Mouse (Mus musculus): ENCODE results near the gene 1110032A03Rik. TPM values are rescaled to one million over a fixed set of nuclear protein-coding genes. Genes with fewer than 3 reads are reported as not detected.

Gene 1110032A03Rik
- polyA plus RNA-seq, 1 experiment from 2014 or later: 36.8 TPM

DNA sequence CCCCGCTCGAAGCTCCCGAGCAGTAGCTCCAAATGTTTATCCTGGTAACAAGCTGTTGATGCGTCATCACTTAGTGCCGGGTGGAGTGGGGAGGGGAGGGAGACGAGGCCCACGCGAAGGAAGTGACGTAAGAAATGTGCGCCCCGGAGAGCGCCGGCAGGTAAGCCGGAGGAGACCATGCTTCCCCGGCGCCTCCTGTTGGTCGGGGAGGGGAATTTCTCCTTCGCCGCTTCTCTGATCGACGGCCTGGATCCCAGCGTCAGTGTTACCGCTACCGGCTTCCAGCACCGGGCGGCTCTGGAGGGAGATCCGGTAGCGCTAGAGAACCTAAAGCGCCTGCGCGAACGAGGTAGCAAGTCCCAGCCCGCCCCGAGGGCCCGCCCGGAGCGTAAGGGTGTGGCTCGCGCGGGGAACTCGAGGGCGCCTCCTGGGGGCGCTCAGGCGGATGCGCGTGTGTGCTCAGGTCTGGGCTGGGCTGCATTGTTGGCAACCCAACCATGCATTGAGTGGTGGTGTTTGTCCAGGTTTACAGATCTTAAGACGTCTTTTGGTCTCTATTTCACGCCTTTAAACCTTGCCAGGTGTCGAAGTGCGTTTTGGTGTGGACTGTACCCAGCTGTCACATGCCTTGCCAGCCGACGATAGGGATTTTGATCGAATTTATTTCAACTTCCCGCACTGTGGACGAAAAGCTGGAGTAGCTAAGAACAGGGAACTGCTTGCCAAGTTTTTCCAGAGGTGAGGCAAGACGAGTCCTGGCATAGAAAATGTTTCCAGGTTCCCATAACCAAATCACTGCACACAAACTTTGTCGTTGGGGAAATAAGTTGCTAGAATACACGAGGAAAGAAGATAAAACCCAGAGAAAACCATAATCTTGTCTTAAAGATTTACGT lies 7.0 kb downstream of the 1110032A03Rik start, which contains the start of gene Fdxacb1:
Gene Fdxacb1, plus strand, starts transcription at position 130 of the 896 bp plus-strand sequence.
- peaks cover 3% of the 10 kb centered on the region for H3K4me1 ChIP-seq (replicated peaks; ENCODE audit: control insufficient read depth, insufficient read depth)
- TF ChIP-seq CTCF (IDR thresholded peaks at IDR 0.05; ENCODE audit: low read depth) (peak; percentile 84), EP300 (optimal IDR thresholded peaks at IDR 0.05) (peak; percentile 92)
- H3K27ac ChIP-seq (replicated peaks): peak within 1 kb of the TSS; percentile 94
- 0 out of 2 replicates have a peak, but pooled peaks cover 7% of the 10 kb centered on the region for H3K36me3 ChIP-seq (ENCODE audit: control insufficient read depth, insufficient read depth, low read length)
- peak within 1 kb of the TSS; percentile 63 for H3K4me2 ChIP-seq (replicated peaks; ENCODE audit: low read depth)
- peak; percentile 98 for ATAC-seq (ENCODE audit: low FRiP score, low TSS enrichment)
- peak within 1 kb of the TSS; percentile 58 for H3K4me3 ChIP-seq (ENCODE audit: low read depth, low read length)
- H3K9me3 ChIP-seq (ENCODE audit: control insufficient read depth, low read length): no peaks in the 10 kb centered on the region
- peak; percentile 99 for DNase-seq (ENCODE audit: low spot score)
- H3K9ac ChIP-seq (ENCODE audit: low read length): peak within 1 kb of the TSS; percentile 68
- 2% methylated on average over 56 of the region's 59 CpGs for WGBS
- H3K27me3 ChIP-seq (ENCODE audit: control insufficient read depth, insufficient read depth, low read length): no peaks in the 10 kb centered on the region

DNA sequence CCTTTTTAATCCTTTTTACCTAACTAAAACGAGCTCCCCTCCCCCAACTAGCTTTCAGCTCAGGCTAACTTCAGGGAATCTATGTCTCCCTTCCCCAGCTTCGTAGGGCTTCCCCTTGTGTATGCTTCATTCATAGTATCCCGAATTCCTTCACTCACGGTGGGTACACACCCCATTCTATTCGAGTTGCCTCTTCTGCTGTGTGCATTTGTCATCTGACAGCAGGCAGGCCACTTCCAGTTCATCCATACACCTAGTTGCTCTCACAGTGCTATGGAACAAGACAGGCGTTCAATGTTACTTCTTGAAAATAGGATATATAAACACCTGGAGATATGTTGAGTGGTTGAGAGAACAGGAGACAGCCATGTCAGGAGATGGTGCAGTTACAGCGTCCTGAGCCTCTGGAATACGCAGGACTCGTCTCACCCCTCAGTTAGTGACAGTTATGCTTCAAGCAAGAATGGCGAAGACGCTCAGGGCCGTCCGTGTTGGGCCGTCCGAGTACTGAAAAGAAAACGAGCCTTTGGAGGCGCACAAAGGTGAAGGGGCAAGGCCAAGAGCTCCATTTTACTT lies 7.7 kb downstream of the 1110032A03Rik start:
- DNase-seq (ENCODE audit: low spot score) (peak; percentile 19), ATAC-seq (ENCODE audit: low FRiP score, low TSS enrichment) (peak; percentile 41)
- Histone ChIP-seq H3K4me3 (ENCODE audit: low read depth, low read length) (peak overlapping the region; percentile 58), H3K4me2 (replicated peaks; ENCODE audit: low read depth) (peak overlapping the region; percentile 63), H3K27me3 (ENCODE audit: control insufficient read depth, insufficient read depth, low read length) (no peaks in the 10 kb centered on the region), H3K27ac (replicated peaks) (peak overlapping the region; percentile 94), H3K9me3 (ENCODE audit: control insufficient read depth, low read length) (no peaks in the 10 kb centered on the region), H3K36me3 (ENCODE audit: control insufficient read depth, insufficient read depth, low read length) (0 out of 2 replicates have a peak, but pooled peaks cover 8% of the 10 kb centered on the region), H3K9ac (ENCODE audit: low read length) (peak overlapping the region; percentile 68), H3K4me1 (replicated peaks; ENCODE audit: control insufficient read depth, insufficient read depth) (peaks cover 3% of the 10 kb centered on the region)
- TF ChIP-seq EP300 (optimal IDR thresholded peaks at IDR 0.05) (no peak), CTCF (IDR thresholded peaks at IDR 0.05; ENCODE audit: low read depth) (no peak)
- WGBS: 2% methylated on average over 17 of the region's 17 CpGs

GRCm38 (mm10) chr9:50763331-50763730 lies 12.0 kb downstream of the 1110032A03Rik start:
- Histone ChIP-seq H3K27me3 (ENCODE audit: control insufficient read depth, insufficient read depth, low read length) (no peaks in the 10 kb centered on the region), H3K4me1 (replicated peaks; ENCODE audit: control insufficient read depth, insufficient read depth) (no peaks in the 10 kb centered on the region), H3K9me3 (ENCODE audit: control insufficient read depth, low read length) (no peaks in the 10 kb centered on the region), H3K27ac (replicated peaks) (no peak overlapping the region), H3K4me3 (ENCODE audit: low read depth, low read length) (no peak overlapping the region), H3K9ac (ENCODE audit: low read length) (no peak overlapping the region), H3K36me3 (ENCODE audit: control insufficient read depth, insufficient read depth, low read length) (0 out of 2 replicates have a peak, but pooled peaks cover 5% of the 10 kb centered on the region), H3K4me2 (replicated peaks; ENCODE audit: low read depth) (no peak overlapping the region)
- DNase-seq (ENCODE audit: low spot score) (peak; percentile 36), ATAC-seq (ENCODE audit: low FRiP score, low TSS enrichment) (no peak)
- 53% methylated on average over 1 of the region's 1 CpGs for WGBS
- TF ChIP-seq EP300 (optimal IDR thresholded peaks at IDR 0.05): no peak
- TF ChIP-seq CTCF (IDR thresholded peaks at IDR 0.05; ENCODE audit: low read depth): peak; percentile 69

GRCm38 (mm10) chr9:50761520-50762243 lies 13.6 kb downstream of the 1110032A03Rik start:
- no peaks in the 10 kb centered on the region for H3K4me1 ChIP-seq (replicated peaks; ENCODE audit: control insufficient read depth, insufficient read depth)
- no peaks in the 10 kb centered on the region for H3K9me3 ChIP-seq (ENCODE audit: control insufficient read depth, low read length)
- WGBS: 44% methylated on average over 6 of the region's 6 CpGs
- ATAC-seq (ENCODE audit: low FRiP score, low TSS enrichment): no peak
- no peak overlapping the region for H3K4me2 ChIP-seq (replicated peaks; ENCODE audit: low read depth)
- no peak for DNase-seq (ENCODE audit: low spot score)
- no peak overlapping the region for H3K9ac ChIP-seq (ENCODE audit: low read length)
- no peaks in the 10 kb centered on the region for H3K27me3 ChIP-seq (ENCODE audit: control insufficient read depth, insufficient read depth, low read length)
- no peak for TF ChIP-seq EP300 (optimal IDR thresholded peaks at IDR 0.05)
- no peak for TF ChIP-seq CTCF (IDR thresholded peaks at IDR 0.05; ENCODE audit: low read depth)
- no peak overlapping the region for H3K27ac ChIP-seq (replicated peaks)
- H3K4me3 ChIP-seq (ENCODE audit: low read depth, low read length): no peak overlapping the region
- 0 out of 2 replicates have a peak, but pooled peaks cover 5% of the 10 kb centered on the region for H3K36me3 ChIP-seq (ENCODE audit: control insufficient read depth, insufficient read depth, low read length)

DNA sequence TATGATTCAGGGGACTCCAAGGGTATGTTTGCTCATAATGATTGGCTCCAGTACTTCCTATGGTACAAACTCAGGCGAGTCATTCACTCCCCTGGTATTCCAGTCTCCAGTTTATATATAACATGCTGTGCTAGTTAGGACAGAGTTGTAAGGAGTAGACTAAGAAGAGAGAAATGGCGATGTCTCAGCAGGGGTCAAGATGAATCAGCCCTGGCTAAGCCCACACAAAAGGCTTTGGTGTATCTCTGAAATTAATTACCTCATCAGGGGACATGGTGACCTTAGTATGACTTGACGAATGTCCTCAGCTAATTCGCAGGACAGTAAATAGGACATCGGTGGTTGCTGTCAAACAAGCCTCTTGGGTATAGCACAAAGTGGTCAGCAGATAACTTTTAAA lies 18.6 kb downstream of the 1110032A03Rik start:
- peaks cover 2% of the 10 kb centered on the region; the same call in 1 of the 2 replicates for H3K4me1 ChIP-seq (replicated peaks; ENCODE audit: control insufficient read depth, insufficient read depth)

More for the DNA sequence above, 18.6 kb downstream of the 1110032A03Rik start:
- no peak overlapping the region for H3K4me3 ChIP-seq (ENCODE audit: low read depth, low read length)
- H3K27me3 ChIP-seq (ENCODE audit: control insufficient read depth, insufficient read depth, low read length): no peaks in the 10 kb centered on the region
- no peak overlapping the region for H3K4me2 ChIP-seq (replicated peaks; ENCODE audit: low read depth)
- 52% methylated on average over 5 of the region's 5 CpGs for WGBS
- ATAC-seq (ENCODE audit: low FRiP score, low TSS enrichment) (no peak), DNase-seq (ENCODE audit: low spot score) (no peak)
- no peak overlapping the region for H3K9ac ChIP-seq (ENCODE audit: low read length)
- H3K9me3 ChIP-seq (ENCODE audit: control insufficient read depth, low read length): no peaks in the 10 kb centered on the region
- no peak overlapping the region for H3K27ac ChIP-seq (replicated peaks)
- TF ChIP-seq EP300 (optimal IDR thresholded peaks at IDR 0.05): no peak
- no peaks in the 10 kb centered on the region for H3K36me3 ChIP-seq (ENCODE audit: control insufficient read depth, insufficient read depth, low read length)
